Mouse (Mus musculus): ENCODE results near the gene Csnk1g1. TPM values are rescaled to one million over a fixed set of nuclear protein-coding genes. Genes with fewer than 3 reads are reported as not detected.
A peak's percentile ranks its signal among the peaks of the same experiment; 100 is the strongest.

The Csnk1g1 gene
- 22.3 and 26.0 TPM in 2 replicates for polyA plus RNA-seq (2014; fragmentation: Nextera tagmentation; extraction: Ambion mirVana)

DNA sequence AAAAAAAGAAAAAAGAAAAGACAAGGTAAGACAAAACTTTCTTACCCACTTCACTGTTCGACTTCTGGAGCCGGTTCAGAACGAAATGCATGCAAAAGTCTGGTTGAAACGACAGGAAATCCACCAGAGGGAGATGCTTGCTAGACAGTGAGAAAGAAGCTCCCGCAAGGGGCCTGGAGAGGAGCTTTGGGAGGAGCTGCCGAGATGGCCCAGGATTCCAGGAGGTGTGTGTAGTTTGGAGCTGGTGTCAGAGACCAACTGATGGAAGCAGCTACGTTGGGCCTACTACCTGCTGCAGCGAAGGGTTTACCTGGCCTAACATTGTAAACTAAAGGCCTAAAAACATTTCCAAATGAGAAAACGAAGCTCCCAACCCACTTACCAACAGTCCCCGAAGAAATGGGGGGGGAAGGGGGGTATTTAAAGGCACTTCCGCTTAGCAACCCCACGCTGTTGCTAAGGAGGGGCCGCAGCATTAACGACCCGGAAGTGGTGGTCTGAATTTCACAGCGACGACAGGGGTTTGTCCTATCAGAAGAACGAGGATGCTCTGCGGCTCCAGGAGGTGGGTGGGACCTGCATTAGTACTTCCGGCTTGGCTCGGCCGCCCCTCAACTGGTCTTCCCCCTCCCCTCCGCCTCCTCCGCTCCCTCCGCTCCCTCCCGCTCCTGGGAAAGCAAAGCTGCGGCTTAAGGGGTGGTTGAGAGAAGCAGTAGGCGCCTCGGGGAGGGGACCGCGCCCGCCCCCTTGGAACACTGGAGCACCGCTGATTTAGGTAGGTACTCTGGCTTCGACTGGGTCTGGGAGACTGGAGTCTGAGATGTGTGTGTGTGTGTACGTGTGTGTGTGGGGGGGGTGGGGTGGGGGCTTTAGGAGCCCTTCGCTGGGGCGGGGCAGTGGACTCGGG, at the start of gene Csnk1g1, which contains the start of gene Trip4:
Gene Csnk1g1 (plus strand): TSS at position 531 of the 907 bp plus-strand sequence.
Gene Trip4 (minus strand): TSS at position 401 of the 907 bp plus-strand sequence.
- peak; percentile 94 for DNase-seq (ENCODE audit: low spot score)
- Histone ChIP-seq H3K27ac (ENCODE audit: low read depth, low read length) (peak within 1 kb of the TSS; percentile 73), H3K4me3 (ENCODE audit: low read depth, low read length) (peak within 1 kb of the TSS; percentile 75), H3K9ac (ENCODE audit: low read depth, low read length) (peak within 1 kb of the TSS; percentile 72), H3K27me3 (ENCODE audit: control insufficient read depth, insufficient read depth, low read length) (no peaks in the 10 kb centered on the region), H3K4me1 (replicated peaks; ENCODE audit: control insufficient read depth, insufficient read depth, low read length) (no peaks in the 10 kb centered on the region), H3K36me3 (ENCODE audit: control insufficient read depth, insufficient read depth, low read length) (no peaks in the 10 kb centered on the region), H3K9me3 (ENCODE audit: control insufficient read depth, low read length) (no peaks in the 10 kb centered on the region), H3K4me2 (replicated peaks; ENCODE audit: low read depth, low read length) (peak within 1 kb of the TSS; percentile 74)
- ATAC-seq (ENCODE audit: low FRiP score) = peak; percentile 99
- WGBS = 1% methylated on average over 30 of the region's 38 CpGs

DNA sequence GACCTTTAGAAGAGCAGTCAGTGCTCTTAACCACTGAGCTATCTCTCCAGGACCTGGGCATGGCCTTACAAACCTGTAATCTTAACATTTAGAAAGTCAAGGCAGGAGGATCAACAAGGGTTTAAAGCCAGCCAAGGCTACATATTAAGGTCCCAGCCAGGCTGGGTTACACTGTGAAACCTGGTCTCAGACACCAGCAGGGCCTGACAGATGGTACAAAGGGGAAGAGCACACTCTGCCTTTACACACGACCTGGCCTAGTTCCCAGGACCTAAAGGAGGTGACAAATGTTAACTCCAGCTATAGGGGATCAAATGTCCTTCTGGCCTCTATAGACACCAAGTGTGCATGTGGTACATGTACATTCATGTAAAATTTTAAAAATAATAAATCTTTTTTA, 49.1 kb upstream of the Csnk1g1 start:
- no peak overlapping the region for H3K4me2 ChIP-seq (replicated peaks; ENCODE audit: low read depth, low read length)
- H3K4me1 ChIP-seq (replicated peaks; ENCODE audit: control insufficient read depth, insufficient read depth, low read length) = no peaks in the 10 kb centered on the region
- H3K27me3 ChIP-seq (ENCODE audit: control insufficient read depth, insufficient read depth, low read length) = no peaks in the 10 kb centered on the region
- H3K27ac ChIP-seq (ENCODE audit: low read depth, low read length) = no peak overlapping the region
- WGBS = 61% methylated on average over 1 of the region's 1 CpGs
- H3K9ac ChIP-seq (ENCODE audit: low read depth, low read length) = no peak overlapping the region
- 0 out of 2 replicates have a peak, but pooled peaks cover 2% of the 10 kb centered on the region for H3K36me3 ChIP-seq (ENCODE audit: control insufficient read depth, insufficient read depth, low read length)
- ATAC-seq (ENCODE audit: low FRiP score) (no peak), DNase-seq (ENCODE audit: low spot score) (no peak)
- H3K9me3 ChIP-seq (ENCODE audit: control insufficient read depth, low read length) = no peaks in the 10 kb centered on the region
- H3K4me3 ChIP-seq (ENCODE audit: low read depth, low read length) = no peak overlapping the region

DNA sequence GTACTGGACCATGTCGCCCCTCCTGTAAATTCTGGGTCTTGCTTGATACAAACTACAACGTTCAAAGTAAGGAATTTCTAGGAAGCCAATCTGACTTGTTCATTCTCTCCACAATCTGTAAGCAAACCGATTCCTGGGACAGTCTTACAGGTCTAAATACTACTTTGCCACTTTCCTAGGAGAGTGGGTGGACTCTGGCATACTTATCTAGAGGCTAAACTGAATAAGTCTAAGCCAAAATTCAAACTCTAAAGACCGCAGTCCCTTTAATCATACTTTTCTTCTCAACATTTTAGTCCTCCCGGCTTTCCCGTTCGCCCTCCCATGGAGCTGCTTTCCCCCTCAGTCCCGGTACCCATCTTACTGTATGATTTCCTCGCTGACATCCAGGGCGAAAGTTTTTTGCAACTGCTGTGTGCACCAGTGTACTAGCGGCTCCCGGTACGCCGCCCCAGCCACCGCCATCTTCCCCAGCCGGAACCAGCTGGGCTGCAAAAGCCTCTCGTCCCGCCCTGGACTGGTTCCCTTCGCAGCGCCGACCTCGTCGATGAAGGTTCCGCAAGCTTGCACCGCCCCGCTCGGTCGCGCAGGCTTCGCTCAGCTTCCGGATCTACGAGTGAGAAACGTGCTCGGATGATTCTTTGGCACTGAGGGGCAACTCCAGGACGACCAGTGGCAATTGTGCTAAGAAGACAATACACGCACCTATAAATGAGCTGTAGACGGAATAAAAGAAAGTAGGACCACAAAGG, 24.0 kb upstream of the Csnk1g1 start:
- H3K4me1 ChIP-seq (replicated peaks; ENCODE audit: control insufficient read depth, insufficient read depth, low read length) = no peaks in the 10 kb centered on the region
- peak overlapping the region; percentile 61 for H3K4me2 ChIP-seq (replicated peaks; ENCODE audit: low read depth, low read length)
- no peaks in the 10 kb centered on the region for H3K36me3 ChIP-seq (ENCODE audit: control insufficient read depth, insufficient read depth, low read length)
- ATAC-seq (ENCODE audit: low FRiP score) (peak; percentile 78), DNase-seq (ENCODE audit: low spot score) (peak; percentile 89)
- H3K4me3 ChIP-seq (ENCODE audit: low read depth, low read length) = peak overlapping the region; percentile 65
- WGBS = under 1% methylated on average over 37 of the region's 37 CpGs
- H3K27ac ChIP-seq (ENCODE audit: low read depth, low read length) = peak overlapping the region; percentile 47; the same call in 1 of the 2 replicates
- H3K9me3 ChIP-seq (ENCODE audit: control insufficient read depth, low read length) = no peaks in the 10 kb centered on the region
- no peaks in the 10 kb centered on the region for H3K27me3 ChIP-seq (ENCODE audit: control insufficient read depth, insufficient read depth, low read length)
- H3K9ac ChIP-seq (ENCODE audit: low read depth, low read length) = peak overlapping the region; percentile 73

DNA sequence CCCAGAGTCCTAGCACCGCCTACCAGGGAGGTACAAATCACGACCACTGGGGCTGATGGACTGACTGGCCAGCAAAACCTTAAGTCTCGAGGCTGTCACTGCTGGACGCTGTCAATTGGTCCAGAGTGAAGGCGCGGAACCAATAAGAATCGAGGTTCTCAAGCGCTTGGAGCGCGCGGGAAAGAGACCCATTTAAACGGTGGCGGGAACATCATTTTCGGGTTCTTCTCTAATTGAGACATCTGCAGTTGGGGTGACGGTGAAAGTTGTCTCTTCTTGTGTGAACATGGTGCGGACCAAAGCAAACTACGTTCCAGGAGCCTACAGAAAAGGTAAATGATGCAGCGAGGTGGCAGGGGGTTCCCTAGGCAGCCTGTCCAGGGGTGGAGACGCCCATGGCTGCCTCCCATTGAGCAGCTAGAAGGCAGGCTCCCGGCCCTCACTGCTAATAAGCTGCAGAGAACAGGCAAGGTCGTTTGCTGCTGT, 18.5 kb upstream of the Csnk1g1 start, which contains the start of gene Pclaf:
Gene Pclaf (plus strand): TSS at position 95 of the 486 bp plus-strand sequence.
- H3K27me3 ChIP-seq (ENCODE audit: control insufficient read depth, insufficient read depth, low read length) = no peaks in the 10 kb centered on the region
- peak within 1 kb of the TSS; percentile 53 for H3K9ac ChIP-seq (ENCODE audit: low read depth, low read length)
- H3K27ac ChIP-seq (ENCODE audit: low read depth, low read length) = no peak within 1 kb of the TSS
- no peaks in the 10 kb centered on the region for H3K36me3 ChIP-seq (ENCODE audit: control insufficient read depth, insufficient read depth, low read length)
- peak within 1 kb of the TSS; percentile 64 for H3K4me3 ChIP-seq (ENCODE audit: low read depth, low read length)
- peak within 1 kb of the TSS; percentile 79 for H3K4me2 ChIP-seq (replicated peaks; ENCODE audit: low read depth, low read length)
- WGBS = 0% methylated on average over 21 of the region's 21 CpGs
- H3K9me3 ChIP-seq (ENCODE audit: control insufficient read depth, low read length) = no peaks in the 10 kb centered on the region
- DNase-seq (ENCODE audit: low spot score) (peak; percentile 85), ATAC-seq (ENCODE audit: low FRiP score) (peak; percentile 89)
- no peaks in the 10 kb centered on the region for H3K4me1 ChIP-seq (replicated peaks; ENCODE audit: control insufficient read depth, insufficient read depth, low read length)

DNA sequence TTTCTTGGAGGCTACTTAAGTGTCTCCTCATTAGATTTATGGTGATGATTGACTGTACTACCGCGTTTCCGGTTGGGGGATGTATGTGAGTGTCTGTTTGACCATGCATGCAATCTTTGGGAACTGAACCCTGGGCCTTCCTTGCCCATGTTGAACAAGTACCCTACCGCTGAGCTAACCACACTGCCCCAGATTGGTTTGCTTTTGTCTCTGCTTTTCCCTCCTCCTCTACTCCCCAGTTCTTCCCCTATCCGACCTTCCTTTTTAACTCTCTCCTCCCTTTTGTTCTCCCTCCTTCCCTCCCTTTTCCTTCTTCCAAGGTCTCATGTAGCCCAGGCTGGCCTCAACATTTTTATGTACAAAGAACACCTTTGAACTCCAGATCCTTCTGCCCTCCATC, 17.6 kb upstream of the Csnk1g1 start:
- Histone ChIP-seq H3K4me1 (replicated peaks; ENCODE audit: control insufficient read depth, insufficient read depth, low read length) (no peaks in the 10 kb centered on the region), H3K4me2 (replicated peaks; ENCODE audit: low read depth, low read length) (peak overlapping the region; percentile 79), H3K27me3 (ENCODE audit: control insufficient read depth, insufficient read depth, low read length) (no peaks in the 10 kb centered on the region), H3K9ac (ENCODE audit: low read depth, low read length) (peak overlapping the region; percentile 53), H3K36me3 (ENCODE audit: control insufficient read depth, insufficient read depth, low read length) (no peaks in the 10 kb centered on the region), H3K4me3 (ENCODE audit: low read depth, low read length) (peak overlapping the region; percentile 64), H3K9me3 (ENCODE audit: control insufficient read depth, low read length) (no peaks in the 10 kb centered on the region), H3K27ac (ENCODE audit: low read depth, low read length) (no peak overlapping the region)
- 3% methylated on average over 5 of the region's 5 CpGs for WGBS
- ATAC-seq (ENCODE audit: low FRiP score) (no peak), DNase-seq (ENCODE audit: low spot score) (peak; percentile 40)

DNA sequence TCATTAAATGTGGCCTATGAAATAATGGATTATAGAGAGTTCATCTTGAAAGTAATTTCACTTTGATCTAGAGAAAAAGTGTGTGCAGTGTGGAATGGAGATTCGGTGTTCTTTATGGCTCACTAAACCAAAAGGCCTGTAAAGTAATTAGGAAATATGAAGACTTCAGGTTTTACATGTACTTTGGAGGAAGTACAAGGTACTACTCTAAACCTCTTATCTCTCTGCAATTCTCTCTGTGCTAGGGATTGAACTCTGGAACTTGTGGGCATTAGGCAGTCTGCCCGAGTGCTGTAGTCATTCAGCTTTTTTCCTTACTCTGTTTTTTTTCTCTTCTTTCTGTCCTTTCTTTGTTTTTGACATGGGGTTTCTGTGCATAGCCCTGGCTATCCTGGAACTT, 11.7 kb upstream of the Csnk1g1 start:
- DNase-seq (ENCODE audit: low spot score) (no peak), ATAC-seq (ENCODE audit: low FRiP score) (no peak)
- 94% methylated on average over 2 of the region's 2 CpGs for WGBS
- no peaks in the 10 kb centered on the region for H3K9me3 ChIP-seq (ENCODE audit: control insufficient read depth, low read length)
- peaks cover 5% of the 10 kb centered on the region; the same call in 1 of the 2 replicates for H3K36me3 ChIP-seq (ENCODE audit: control insufficient read depth, insufficient read depth, low read length)
- H3K4me2 ChIP-seq (replicated peaks; ENCODE audit: low read depth, low read length) = no peak overlapping the region
- no peaks in the 10 kb centered on the region for H3K4me1 ChIP-seq (replicated peaks; ENCODE audit: control insufficient read depth, insufficient read depth, low read length)
- H3K9ac ChIP-seq (ENCODE audit: low read depth, low read length) = no peak overlapping the region
- H3K27me3 ChIP-seq (ENCODE audit: control insufficient read depth, insufficient read depth, low read length) = no peaks in the 10 kb centered on the region
- H3K27ac ChIP-seq (ENCODE audit: low read depth, low read length) = no peak overlapping the region
- H3K4me3 ChIP-seq (ENCODE audit: low read depth, low read length) = no peak overlapping the region

DNA sequence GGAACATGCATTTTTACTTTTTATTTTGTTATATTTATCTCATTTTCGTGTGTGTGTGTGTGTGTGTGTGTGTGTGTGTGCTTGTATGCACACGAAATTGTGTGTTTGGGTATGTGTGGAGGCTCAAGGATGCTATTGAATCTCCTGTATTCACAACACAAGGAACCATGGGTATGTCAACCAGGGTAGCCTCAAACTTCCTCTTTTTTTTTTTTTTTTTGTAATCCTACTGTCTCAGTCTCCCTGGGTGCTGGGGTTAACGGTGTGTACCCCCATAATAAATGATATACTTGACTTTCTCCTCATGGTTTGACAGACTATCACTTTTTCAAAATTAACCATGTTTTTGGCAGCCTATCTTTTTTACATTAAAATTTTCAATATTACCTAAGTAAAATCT, 5.8 kb upstream of the Csnk1g1 start:
- 96% methylated on average over 3 of the region's 3 CpGs for WGBS
- Histone ChIP-seq H3K36me3 (ENCODE audit: control insufficient read depth, insufficient read depth, low read length) (no peaks in the 10 kb centered on the region), H3K27ac (ENCODE audit: low read depth, low read length) (no peak overlapping the region), H3K4me2 (replicated peaks; ENCODE audit: low read depth, low read length) (no peak overlapping the region), H3K9me3 (ENCODE audit: control insufficient read depth, low read length) (no peaks in the 10 kb centered on the region), H3K27me3 (ENCODE audit: control insufficient read depth, insufficient read depth, low read length) (no peaks in the 10 kb centered on the region), H3K4me1 (replicated peaks; ENCODE audit: control insufficient read depth, insufficient read depth, low read length) (no peaks in the 10 kb centered on the region), H3K9ac (ENCODE audit: low read depth, low read length) (no peak overlapping the region), H3K4me3 (ENCODE audit: low read depth, low read length) (no peak overlapping the region)
- no peak for DNase-seq (ENCODE audit: low spot score)
- no peak for ATAC-seq (ENCODE audit: low FRiP score)

DNA sequence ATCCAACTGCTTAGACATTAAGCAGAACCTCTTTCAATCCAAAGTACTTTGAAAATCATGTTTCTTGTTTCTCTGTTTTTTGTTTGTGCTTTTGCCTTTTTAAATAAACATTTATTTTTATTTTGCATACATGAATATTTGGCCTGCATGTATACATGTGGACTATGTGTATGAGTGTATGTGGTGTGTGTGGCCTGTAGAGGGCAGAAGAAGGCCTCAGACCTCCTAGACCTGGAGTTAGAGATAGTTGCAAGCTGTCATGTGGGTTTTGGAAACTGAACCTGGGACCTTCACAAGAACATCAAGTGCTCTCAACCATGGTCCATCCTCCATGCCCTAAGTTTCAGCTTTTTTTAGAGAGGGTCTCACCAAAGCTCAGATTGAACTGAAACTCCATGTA, 5.3 kb upstream of the Csnk1g1 start:
- H3K27me3 ChIP-seq (ENCODE audit: control insufficient read depth, insufficient read depth, low read length) = no peaks in the 10 kb centered on the region
- no peak overlapping the region for H3K4me3 ChIP-seq (ENCODE audit: low read depth, low read length)
- H3K36me3 ChIP-seq (ENCODE audit: control insufficient read depth, insufficient read depth, low read length) = no peaks in the 10 kb centered on the region
- DNase-seq (ENCODE audit: low spot score) = no peak
- H3K9me3 ChIP-seq (ENCODE audit: control insufficient read depth, low read length) = no peaks in the 10 kb centered on the region
- H3K9ac ChIP-seq (ENCODE audit: low read depth, low read length) = no peak overlapping the region
- ATAC-seq (ENCODE audit: low FRiP score) = no peak
- no peak overlapping the region for H3K27ac ChIP-seq (ENCODE audit: low read depth, low read length)
- H3K4me2 ChIP-seq (replicated peaks; ENCODE audit: low read depth, low read length) = no peak overlapping the region
- no peaks in the 10 kb centered on the region for H3K4me1 ChIP-seq (replicated peaks; ENCODE audit: control insufficient read depth, insufficient read depth, low read length)

All from hindbrain, embryonic 11.5 days (tissue).